Mouse (Mus musculus) spleen, adult 2 months (tissue): Measurements from ENCODE around the gene Mcm6. TPM values are rescaled to one million over a fixed set of nuclear protein-coding genes. Genes with fewer than 3 reads are reported as not detected.

Source experiments
- DNase-seq, 2 experiments: peaks; one replicate each; pipeline versions ENCODE4 v3.0.0 to v3.0.0-alpha.2; 2012 to 2021; ENCODE audit warnings: low spot score in 2 of 2, low read depth in 1 of 2
- H3K27ac ChIP-seq: fragments of 200-500 bp; 2 replicates; pipeline ENCODE4 v1.5.1; 2012; ENCODE audit warnings: low read length, inconsistent platforms; ENCODE audit not compliant: insufficient read depth
- H3K27me3 ChIP-seq: fragments of 200-500 bp; 2 replicates; pipeline ENCODE4 v1.6.1; 2012; ENCODE audit warnings: mild to moderate bottlenecking, moderate library complexity, low read length, inconsistent platforms; ENCODE audit not compliant: control insufficient read depth, insufficient read depth
- H3K36me3 ChIP-seq: fragments of 200-500 bp; 2 replicates; pipeline ENCODE4 v1.6.1; 2012; ENCODE audit warnings: mild to moderate bottlenecking, low read length, inconsistent platforms; ENCODE audit not compliant: control insufficient read depth, insufficient read depth
- H3K4me1 ChIP-seq: fragments of 200-500 bp; 2 replicates; pipeline ENCODE4 v1.6.1; 2011; ENCODE audit warnings: inconsistent platforms; ENCODE audit not compliant: control insufficient read depth, insufficient read depth, insufficient read length
- H3K4me3 ChIP-seq: fragments of 200-500 bp; 2 replicates; pipeline ENCODE4 v1.5.1; 2011; ENCODE audit warnings: mild to moderate bottlenecking, inconsistent platforms; ENCODE audit not compliant: insufficient read depth, insufficient read length; ENCODE audit errors: extremely low read depth
- CTCF ChIP-seq: fragments of 200-500 bp; IDR thresholded peaks from 2 replicates; pipeline ENCODE4 v1.5.1; 2011; ENCODE audit warnings: mild to moderate bottlenecking, inconsistent platforms; ENCODE audit not compliant: insufficient read depth, insufficient read length, insufficient replicate concordance; ENCODE audit errors: extremely low read depth
- POLR2A ChIP-seq: fragments of 200-500 bp; IDR thresholded peaks from 2 replicates; pipeline ENCODE4 v1.6.1; 2011; ENCODE audit warnings: low read depth, low read length, inconsistent platforms
- WGBS: fragments of 180-500 bp; shearing (Covaris S2); methylation state at CpG from one replicate; pipeline ENCODE4 v1.1.7; 2018; 5-methylcytosine and 5-hydroxymethylcytosine counted together
- polyA plus RNA-seq: library from polyadenylated mRNA; depleted of rRNA; stranded (reverse); fragments of >200 nt; gene quantifications from 2 replicates; pipeline ENCODE4 v1.2.3, GENCODE M21; 2012

The Mcm6 gene
- polyA plus RNA-seq, 1 experiment = 16.9 TPM

DNA sequence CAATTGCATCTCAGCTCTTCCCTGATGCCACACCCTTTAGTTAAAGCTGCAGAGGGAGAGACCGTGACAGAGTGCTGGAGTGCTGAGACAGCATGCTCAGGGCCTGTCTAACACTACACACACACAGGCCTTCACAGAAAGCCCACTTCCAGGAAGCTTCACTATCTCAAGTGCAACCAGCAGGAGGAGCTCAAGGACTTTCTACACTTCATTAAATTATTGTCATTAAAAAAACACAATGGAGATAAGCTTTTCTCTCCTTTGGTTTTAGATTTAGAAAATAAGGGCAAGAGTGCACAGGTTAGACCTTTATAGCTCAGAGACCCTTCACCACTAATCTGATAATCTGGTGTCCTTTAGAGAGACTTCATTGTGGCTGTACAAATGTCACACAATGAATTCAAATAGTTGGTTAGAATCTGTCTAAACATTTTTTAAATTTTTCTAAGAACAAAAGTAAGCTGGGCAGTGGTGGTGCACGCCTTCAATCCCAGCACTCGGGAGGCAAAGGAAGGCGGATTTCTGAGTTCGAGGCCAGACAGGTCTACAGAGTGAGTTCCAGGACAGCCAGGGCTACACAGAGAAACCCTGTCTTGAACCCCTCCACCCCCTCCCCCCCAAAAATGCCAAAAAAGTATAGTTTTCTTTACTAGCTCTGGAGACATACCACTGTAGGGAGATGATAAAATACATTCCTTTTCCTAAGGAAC lies 9.4 kb upstream of the Mcm6 start:
- DNase-seq = peak in 1 of 2 experiments; percentile 43
- TF ChIP-seq POLR2A (no peak), CTCF (peak; percentile 27; the same call in 1 of the 2 replicates)
- H3K27ac ChIP-seq = no peak overlapping the region
- H3K27me3 ChIP-seq = no peaks in the 10 kb centered on the region
- WGBS = 74% methylated on average over 5 of the region's 5 CpGs
- H3K4me3 ChIP-seq = no peak overlapping the region
- H3K36me3 ChIP-seq = peaks cover 15% of the 10 kb centered on the region
- no peaks in the 10 kb centered on the region for H3K4me1 ChIP-seq

DNA sequence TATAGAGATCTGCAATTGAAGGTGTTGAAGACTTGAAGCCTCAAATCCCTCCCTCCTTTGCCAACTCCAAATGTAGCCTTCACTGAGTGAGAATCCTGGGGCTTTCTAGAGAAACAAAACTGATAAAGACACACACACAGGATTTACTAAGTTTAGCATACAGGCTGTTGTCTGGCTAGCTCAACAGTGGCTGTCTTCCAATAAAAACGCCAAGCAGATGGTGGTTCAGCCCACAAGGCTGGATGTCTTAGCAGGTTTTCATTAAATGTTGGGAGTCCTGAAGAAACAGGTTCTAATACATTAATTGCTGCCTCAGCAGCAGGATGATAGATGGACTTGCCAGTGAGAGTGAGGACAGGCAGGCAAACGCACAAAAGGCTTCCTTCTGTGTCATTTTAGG lies 1.1 kb upstream of the Mcm6 start:
- H3K27me3 ChIP-seq = no peaks in the 10 kb centered on the region
- TF ChIP-seq CTCF (no peak), POLR2A (no peak)
- H3K4me1 ChIP-seq = peaks cover 13% of the 10 kb centered on the region
- peaks cover 6% of the 10 kb centered on the region for H3K36me3 ChIP-seq
- 50% methylated on average over 2 of the region's 2 CpGs for WGBS
- no peak for DNase-seq
- no peak overlapping the region for H3K4me3 ChIP-seq
- no peak overlapping the region for H3K27ac ChIP-seq

DNA sequence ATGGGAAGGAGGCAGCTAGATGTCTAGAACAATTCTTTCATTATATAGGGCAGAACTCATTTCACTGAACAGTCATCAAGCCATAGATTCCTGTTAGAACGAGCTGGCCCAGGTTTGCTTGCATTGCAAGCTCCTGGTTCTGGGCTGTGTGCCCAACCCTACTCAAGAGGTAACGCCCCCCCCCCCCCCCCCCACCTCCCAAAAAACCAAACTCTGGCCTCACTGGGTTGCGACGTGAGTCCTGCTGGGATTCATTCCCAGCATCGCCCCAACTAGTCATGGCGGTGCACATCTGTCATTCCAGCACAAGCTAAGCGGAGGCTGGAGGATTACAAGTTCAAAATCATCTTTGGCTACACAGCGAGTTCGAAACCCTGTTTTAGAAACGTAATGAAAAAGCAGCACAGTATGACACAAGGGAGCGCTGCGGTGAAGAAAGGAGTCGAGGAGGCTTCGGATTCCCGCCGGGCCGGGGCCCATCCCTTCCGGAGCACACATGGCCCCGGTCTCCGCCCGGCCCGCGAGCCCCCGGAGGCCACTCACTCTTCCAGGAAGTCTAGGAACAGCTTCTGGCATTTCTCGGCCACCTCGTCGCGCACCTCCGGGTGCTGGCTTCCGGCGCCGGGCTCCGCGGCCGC lies 429 bp downstream of the Mcm6 start:
- TF ChIP-seq CTCF (no peak), POLR2A (no peak)
- H3K4me3 ChIP-seq = peak overlapping the region; percentile 91
- peaks cover 13% of the 10 kb centered on the region for H3K4me1 ChIP-seq
- DNase-seq = no peak
- H3K27ac ChIP-seq = peak overlapping the region; percentile 64
- no peaks in the 10 kb centered on the region for H3K27me3 ChIP-seq
- WGBS = 1% methylated on average over 35 of the region's 35 CpGs
- H3K36me3 ChIP-seq = peaks cover 5% of the 10 kb centered on the region

DNA sequence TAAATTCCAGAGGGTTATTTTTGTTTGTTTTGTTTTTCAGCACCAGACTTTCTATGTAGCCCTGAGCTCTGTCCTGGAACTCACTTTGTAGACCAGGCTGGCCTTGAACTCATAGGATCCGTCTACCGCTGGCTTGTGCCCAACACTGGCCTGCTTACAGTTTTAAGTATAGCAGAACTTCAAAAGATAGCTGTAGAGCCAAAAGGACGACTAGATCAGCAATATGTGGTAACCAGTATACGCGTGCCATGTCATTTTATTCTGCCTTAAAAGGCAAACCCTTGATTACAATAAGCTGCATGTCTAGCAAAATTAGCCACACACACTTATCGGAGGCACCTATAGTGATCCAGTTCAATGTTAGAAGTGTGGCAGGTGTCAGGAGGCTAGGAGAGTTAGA lies 1.2 kb downstream of the Mcm6 start:
- no peak for DNase-seq
- 15% methylated on average over 6 of the region's 6 CpGs for WGBS
- Histone ChIP-seq H3K27ac (no peak overlapping the region), H3K4me3 (peak overlapping the region; percentile 91; the same call in 1 of the 2 replicates), H3K4me1 (peaks cover 13% of the 10 kb centered on the region), H3K36me3 (peaks cover 9% of the 10 kb centered on the region), H3K27me3 (no peaks in the 10 kb centered on the region)
- TF ChIP-seq POLR2A (no peak), CTCF (no peak)

DNA sequence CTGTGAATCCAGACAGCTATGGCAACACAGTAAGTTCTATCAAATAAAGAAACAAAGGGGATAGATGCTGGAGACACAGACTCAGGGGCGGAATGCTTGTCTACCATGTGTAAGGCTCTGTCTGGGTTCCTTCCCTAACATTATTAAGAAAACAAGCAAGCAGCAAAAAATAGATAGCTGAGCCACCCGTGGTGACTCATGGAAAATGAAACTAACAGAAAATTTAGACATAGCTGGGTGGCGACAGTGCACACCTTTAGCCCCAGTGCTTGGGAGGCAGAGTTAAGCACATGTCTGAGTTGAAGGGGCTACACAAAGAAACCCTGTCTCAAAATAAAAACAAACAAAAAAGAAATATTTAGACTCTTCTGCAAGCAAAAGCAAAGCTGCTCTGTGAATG lies 2.0 kb downstream of the Mcm6 start:
- H3K4me3 ChIP-seq = peak overlapping the region; percentile 19; the same call in 1 of the 2 replicates
- DNase-seq = no peak
- H3K36me3 ChIP-seq = peaks cover 16% of the 10 kb centered on the region
- H3K27ac ChIP-seq = 0 out of 2 replicates have a peak overlapping the region, but pooled peaks have one; percentile 4
- peaks cover 13% of the 10 kb centered on the region for H3K4me1 ChIP-seq
- 14% methylated on average over 3 of the region's 3 CpGs for WGBS
- H3K27me3 ChIP-seq = no peaks in the 10 kb centered on the region
- TF ChIP-seq POLR2A = no peak
- TF ChIP-seq CTCF = no peak

DNA sequence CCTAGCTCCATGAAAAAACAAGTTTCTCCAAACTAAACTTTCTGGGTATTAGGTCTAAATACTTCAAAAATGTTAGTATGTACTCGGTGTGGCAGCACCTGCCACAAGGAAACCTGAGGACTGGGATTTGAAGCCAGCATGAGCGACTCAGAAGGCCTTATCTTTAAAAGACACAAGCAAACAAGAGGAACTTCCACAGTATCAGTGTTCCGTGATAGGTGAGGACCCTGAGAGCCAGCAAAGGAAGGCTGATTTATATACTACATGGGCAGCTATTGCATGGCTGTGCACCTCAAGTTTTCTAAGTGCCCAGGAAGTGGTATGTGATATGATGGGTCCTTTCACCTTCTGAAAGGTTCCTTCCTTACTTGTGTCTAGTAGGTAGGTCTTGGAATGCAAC lies 6.4 kb downstream of the Mcm6 start:
- Histone ChIP-seq H3K4me1 (peaks cover 7% of the 10 kb centered on the region), H3K36me3 (peaks cover 37% of the 10 kb centered on the region), H3K4me3 (no peak overlapping the region), H3K27me3 (no peaks in the 10 kb centered on the region), H3K27ac (no peak overlapping the region)
- TF ChIP-seq CTCF = no peak
- no peak for TF ChIP-seq POLR2A
- DNase-seq = no peak
- 83% methylated on average over 3 of the region's 3 CpGs for WGBS

DNA sequence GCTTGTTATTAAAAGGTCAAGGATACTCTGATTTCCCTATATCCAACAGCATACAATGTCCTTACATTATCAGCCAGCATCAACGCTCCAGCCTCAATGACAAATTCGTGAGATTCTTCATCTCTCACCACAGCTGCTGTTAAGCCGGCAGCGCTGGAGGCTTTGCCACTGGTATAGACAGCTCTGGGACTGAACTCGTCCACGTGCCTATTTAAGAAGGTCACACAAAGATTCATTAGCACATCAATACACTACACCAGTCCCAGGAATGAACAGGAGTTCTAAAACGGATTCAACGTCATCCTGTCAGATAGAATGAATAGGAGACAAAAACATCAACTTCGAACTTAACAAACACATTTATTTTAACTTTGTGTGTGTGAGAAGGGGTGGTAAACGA lies 15.2 kb downstream of the Mcm6 start:
- Histone ChIP-seq H3K4me3 (no peak overlapping the region), H3K27me3 (no peaks in the 10 kb centered on the region), H3K36me3 (peaks cover 42% of the 10 kb centered on the region), H3K4me1 (no peaks in the 10 kb centered on the region), H3K27ac (no peak overlapping the region)
- TF ChIP-seq CTCF (no peak), POLR2A (no peak)
- no peak for DNase-seq
- 96% methylated on average over 10 of the region's 10 CpGs for WGBS
